Mouse (Mus musculus) spleen, postnatal 36 days (tissue): ENCODE data around the gene Tmem119.
"Not testable (repeated sequence)": the region's sequence is repeated elsewhere in the genome, so short reads cannot be mapped to it uniquely, and the experiment has no call there.

Experiments
- DNase-seq, 2 experiments: peaks; one replicate each; pipeline ENCODE4 v3.0.0; 2022; ENCODE audit warnings: low spot score in 2 of 2, mixed read lengths in 1 of 2

The Tmem119 gene

GRCm38 (mm10) chr5:113789075-113789788 is 11.1 kb downstream of the Tmem119 start:
- no peak for DNase-seq

GRCm38 (mm10) chr5:113788645-113789044 is 11.7 kb downstream of the Tmem119 start:
- no peak for DNase-seq

- DNase-seq = peak in 1 of 2 experiments; percentile 31
Observed at GRCm38 (mm10) chr5:113786985-113787384, 13.3 kb downstream of the Tmem119 start.

GRCm38 (mm10) chr5:113784104-113784503 is 16.2 kb downstream of the Tmem119 start:
- DNase-seq = not testable (repeated sequence)

- peak; percentile 64 to 70 for DNase-seq
Observed at GRCm38 (mm10) chr5:113783581-113784001, 16.7 kb downstream of the Tmem119 start.

GRCm38 (mm10) chr5:113782624-113783023 is 17.7 kb downstream of the Tmem119 start:
- DNase-seq = no peak

GRCm38 (mm10) chr5:113781875-113782274 is 18.4 kb downstream of the Tmem119 start:
- no peak for DNase-seq

GRCm38 (mm10) chr5:113781254-113781653 is 19.1 kb downstream of the Tmem119 start:
- no peak for DNase-seq

- no peak for DNase-seq
Observed at GRCm38 (mm10) chr5:113780763-113781162, 19.6 kb downstream of the Tmem119 start.

GRCm38 (mm10) chr5:113780082-113780752 is 20.1 kb downstream of the Tmem119 start:
- no peak for DNase-seq

- DNase-seq = no peak
Observed at GRCm38 (mm10) chr5:113779569-113779968, 20.7 kb downstream of the Tmem119 start.

- DNase-seq = peak; percentile 34 to 45
Observed at GRCm38 (mm10) chr5:113777728-113778127, 22.6 kb downstream of the Tmem119 start.

- DNase-seq = peak; percentile 79 to 80
Observed at GRCm38 (mm10) chr5:113776896-113777226, 23.5 kb downstream of the Tmem119 start.

- peak; percentile 51 to 68 for DNase-seq
Observed at GRCm38 (mm10) chr5:113776128-113776895, 24.0 kb downstream of the Tmem119 start.

GRCm38 (mm10) chr5:113775585-113775984 is 24.7 kb downstream of the Tmem119 start:
- no peak for DNase-seq

- peak; percentile 83 to 89 for DNase-seq
Observed at GRCm38 (mm10) chr5:113773664-113774063, 26.7 kb downstream of the Tmem119 start.

GRCm38 (mm10) chr5:113772905-113773519 is 27.3 kb downstream of the Tmem119 start:
- no peak for DNase-seq

GRCm38 (mm10) chr5:113772450-113772895 is 27.8 kb downstream of the Tmem119 start, which contains the start of the genes Sart3 and Iscu:
Gene Sart3 (minus strand): TSS chr5:113772510.
Gene Iscu (plus strand): TSS chr5:113772748.
- peak; percentile 95 for DNase-seq

- peak; percentile 86 to 90 for DNase-seq
Observed at GRCm38 (mm10) chr5:113771213-113772162, 28.8 kb downstream of the Tmem119 start.

GRCm38 (mm10) chr5:113768806-113769205 is 31.5 kb downstream of the Tmem119 start:
- no peak for DNase-seq
